Mouse (Mus musculus): Measurements from ENCODE around the gene Acrv1. TPM values are rescaled to one million over a fixed set of nuclear protein-coding genes. Genes with fewer than 3 reads are reported as not detected.

The Acrv1 gene
- not detected in 2 replicates for polyA plus RNA-seq (2012; rRNA removed)

DNA sequence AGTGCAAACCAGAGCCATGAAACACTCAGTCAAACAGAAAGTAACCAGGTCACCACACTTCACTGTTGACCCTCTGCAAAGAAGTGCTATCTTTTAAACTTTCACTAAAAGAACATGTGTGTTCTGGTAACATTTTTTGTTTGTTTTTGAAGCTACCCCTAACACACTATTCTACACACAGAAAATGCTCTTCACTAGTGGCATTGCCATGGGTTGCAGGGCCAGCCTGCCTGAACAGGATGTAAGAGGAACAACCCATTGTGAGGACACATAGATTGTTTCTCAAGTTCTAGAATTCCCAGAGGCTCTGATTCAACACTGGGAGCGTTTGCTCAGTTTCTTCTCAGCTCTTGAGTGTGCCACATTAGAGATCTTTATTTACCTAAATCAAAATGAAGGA, at the start of gene Acrv1:
Acrv1 (plus strand) TSS at position 301 of the 400 bp plus-strand sequence.

DNA sequence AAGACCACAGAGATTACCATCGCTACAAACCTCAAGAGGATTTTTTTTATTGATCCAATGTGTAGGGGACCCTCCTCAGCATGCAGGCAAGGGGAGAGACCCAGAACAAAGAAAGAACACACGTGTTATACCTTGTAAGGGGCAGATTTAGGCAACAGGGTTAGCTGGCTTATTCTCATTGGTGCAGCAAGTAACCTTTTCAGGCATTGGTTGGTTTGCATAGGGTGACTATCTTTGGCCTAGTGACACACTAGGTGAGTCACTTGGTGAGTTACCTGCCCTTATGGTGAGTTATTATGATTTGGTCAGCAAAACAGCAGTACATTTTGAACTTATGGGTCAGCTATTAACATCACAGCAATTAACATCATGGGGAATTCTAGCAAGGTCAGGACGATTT, 49.7 kb upstream of the Acrv1 start, which contains the start of gene A630095E13Rik:
A630095E13Rik (minus strand) TSS at position 101 of the 400 bp plus-strand sequence.

DNA sequence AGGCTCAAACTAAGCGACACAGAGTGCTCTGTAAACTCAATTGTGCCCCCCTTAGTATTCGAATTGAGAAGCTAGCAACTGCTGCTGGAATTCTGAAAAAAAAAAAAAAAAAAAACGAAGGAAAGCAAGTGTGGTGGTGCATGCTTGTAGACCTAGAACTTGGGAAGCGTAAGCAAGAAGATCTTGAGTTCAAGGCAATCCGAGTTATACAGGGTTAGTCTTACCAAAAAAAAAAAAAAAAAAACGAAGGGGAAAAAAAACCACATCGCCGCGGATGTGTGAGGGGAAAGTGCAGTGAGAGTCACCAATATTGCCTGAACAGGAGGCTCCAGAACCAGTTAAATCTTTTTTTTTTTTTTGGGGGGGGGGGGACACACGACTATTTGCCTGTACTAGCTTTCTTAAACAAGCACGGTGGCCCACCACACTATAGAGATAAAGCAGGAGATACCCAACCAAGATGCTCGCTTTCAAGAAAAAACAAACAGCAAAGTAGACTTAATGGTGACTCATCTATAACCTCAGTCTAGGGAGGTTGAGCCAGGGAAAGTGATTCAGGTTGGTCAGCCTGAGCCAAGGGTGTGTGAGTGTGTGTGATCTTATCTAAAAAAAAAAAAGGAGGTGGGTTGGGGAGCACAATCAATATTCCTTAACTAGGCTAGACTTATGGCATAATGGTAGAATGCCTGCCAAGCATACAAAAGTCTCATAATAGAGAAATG, 34.2 kb downstream of the Acrv1 start, which contains the start of gene Chek1:
Chek1 (minus strand) TSS at position 32 of the 722 bp plus-strand sequence.

Other genes with a start within 250 kb of the Acrv1 start
- gene Gm9513, start 217.6 kb upstream of the Acrv1 start, polyA plus RNA-seq (2012; rRNA removed), result not detected in 2 replicates
- not detected in 2 replicates for gene Gm5615, start 151.3 kb upstream of the Acrv1 start, polyA plus RNA-seq (2012; rRNA removed)
- gene Gm17689, start 110.6 kb upstream of the Acrv1 start, polyA plus RNA-seq (2012; rRNA removed), result not detected in 2 replicates
- not detected in 2 replicates for gene A630095E13Rik, start 49.8 kb upstream of the Acrv1 start, polyA plus RNA-seq (2012; rRNA removed)
- 0.36 and 0.68 TPM in 2 replicates for gene Chek1, start 33.8 kb downstream of the Acrv1 start, polyA plus RNA-seq (2012; rRNA removed)
- 96.4 and 154 TPM in 2 replicates for gene Stt3a, start 74.5 kb downstream of the Acrv1 start, polyA plus RNA-seq (2012; rRNA removed)
- 102 and 173 TPM in 2 replicates for gene Ei24, start 104.2 kb downstream of the Acrv1 start, polyA plus RNA-seq (2012; rRNA removed)
- gene Fez1, start 128.6 kb downstream of the Acrv1 start, polyA plus RNA-seq (2012; rRNA removed), result 1.3 and 1.4 TPM in 2 replicates